Mouse (Mus musculus) cerebellum, postnatal 36 days (tissue): ENCODE measurements around the gene Polr2g.
A peak's percentile ranks its signal among the peaks of the same experiment; 100 is the strongest.
"Not testable (repeated sequence)": the region's sequence is repeated elsewhere in the genome, so short reads cannot be mapped to it uniquely, and the experiment has no call there.

Experiments used
- DNase-seq, 2 experiments: peaks; one replicate each; pipeline ENCODE4 v3.0.0; 2021 to 2022; ENCODE audit warnings: mixed read lengths in 2 of 2

The Polr2g gene

DNA sequence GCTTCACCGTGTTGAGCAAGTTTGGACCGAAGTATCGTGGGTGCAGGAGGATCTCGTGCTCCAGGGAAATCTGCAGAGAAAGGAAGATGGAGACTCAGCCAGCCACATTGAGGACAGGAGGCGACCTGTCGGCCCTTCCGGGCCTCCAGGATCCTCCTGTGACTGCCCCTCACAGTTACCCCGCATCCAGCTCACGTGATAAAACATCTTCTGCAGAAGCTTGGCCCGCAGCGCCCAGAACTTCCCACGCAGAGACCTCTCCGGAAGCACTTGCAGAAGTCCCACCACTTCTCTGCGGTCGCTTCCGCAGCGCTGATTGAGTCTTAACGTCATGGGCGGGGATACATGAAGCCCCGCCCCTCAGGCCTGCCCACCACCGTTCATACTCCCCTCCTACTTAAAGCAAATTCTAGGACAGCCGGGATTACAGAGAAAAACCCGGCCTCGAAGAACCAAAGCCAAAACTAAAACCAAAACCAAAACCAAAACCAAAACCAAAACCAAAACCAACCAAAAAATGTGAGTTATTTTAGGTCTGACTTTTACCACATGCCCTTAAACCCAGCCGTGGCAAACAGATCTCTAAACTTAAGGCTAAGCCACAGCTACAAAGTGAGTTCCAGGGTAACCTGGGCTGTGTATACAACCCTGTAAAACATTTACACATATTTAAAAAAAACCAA lies at the start of gene Polr2g:
Polr2g (minus strand) TSS at position 314 of the 683 bp plus-strand sequence.
- peak; percentile 84 to 89 for DNase-seq

DNA sequence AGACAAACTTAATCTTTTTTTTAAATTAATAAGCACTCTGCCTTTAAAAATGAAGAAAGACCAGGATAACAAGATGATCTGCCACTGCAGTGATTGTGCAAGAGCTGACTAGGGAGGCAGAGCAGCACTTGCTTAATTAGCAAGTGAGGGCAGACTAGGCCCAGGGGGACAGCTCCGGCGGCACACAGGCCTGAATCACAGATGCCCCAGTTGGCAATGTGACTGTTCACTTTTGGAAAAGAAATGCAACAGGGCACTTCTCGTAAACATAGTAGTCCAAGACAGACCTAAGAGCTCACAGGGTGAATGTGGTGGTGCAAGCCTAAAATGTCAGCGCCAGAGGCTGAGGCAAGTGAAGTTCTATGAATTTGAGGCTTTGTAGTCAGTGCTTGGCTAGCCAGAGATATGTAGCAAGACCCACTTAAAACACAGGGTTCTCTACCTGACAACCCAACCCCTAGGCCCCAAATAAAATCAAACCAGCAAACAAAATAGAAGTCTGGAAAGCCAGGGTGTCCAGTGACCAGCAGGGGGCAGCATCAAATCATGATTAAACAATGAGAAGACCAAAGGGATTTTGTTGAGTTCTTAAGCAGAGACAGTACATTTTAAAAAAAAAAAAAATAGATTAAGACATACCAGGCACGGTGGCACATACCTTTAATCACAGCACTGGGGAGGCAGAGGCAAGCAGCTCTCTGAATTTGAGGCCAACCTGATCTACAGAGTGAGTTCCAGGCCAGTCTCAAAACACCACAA lies 46.2 kb upstream of the Polr2g start:
- DNase-seq: peak; percentile 79 to 82

DNA sequence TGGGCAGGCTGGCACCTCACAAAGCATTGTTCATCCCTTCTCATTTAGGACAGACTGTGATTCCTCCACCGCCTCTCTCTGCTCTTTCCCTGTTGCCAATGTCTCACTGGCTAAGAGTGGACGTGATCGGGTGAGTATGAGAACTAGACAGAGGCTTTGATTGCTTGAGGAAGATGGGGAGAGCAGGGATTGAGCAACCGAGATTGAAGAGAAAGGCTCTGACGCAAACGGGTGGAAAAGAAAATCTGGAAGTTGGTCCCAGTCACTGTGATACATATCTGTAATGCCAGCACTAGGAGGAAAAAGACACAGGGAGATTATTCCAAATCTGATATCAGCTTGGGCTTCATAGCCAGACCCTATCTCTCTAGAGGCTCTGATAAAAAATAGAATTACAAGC lies 44.6 kb upstream of the Polr2g start:
- DNase-seq: no peak

DNA sequence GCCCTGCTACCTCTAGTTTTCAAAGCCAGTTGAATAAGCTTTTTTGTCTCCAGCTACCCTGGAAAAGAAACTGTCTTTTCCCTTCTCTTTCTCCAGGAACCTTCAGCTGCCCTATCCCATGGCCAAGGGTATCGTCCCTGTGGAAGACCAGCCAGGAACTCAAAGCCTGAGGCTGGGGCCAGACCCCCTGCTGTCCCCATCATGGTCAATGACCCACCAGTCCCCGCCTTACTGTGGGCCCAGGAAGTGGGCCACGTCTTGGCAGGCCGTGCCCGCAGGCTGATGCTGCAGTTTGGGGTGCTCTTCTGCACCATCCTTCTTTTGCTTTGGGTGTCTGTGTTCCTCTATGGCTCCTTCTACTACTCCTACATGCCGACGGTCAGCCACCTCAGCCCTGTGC lies 42.6 kb upstream of the Polr2g start:
- DNase-seq: peak in 1 of 2 experiments; percentile 34

DNA sequence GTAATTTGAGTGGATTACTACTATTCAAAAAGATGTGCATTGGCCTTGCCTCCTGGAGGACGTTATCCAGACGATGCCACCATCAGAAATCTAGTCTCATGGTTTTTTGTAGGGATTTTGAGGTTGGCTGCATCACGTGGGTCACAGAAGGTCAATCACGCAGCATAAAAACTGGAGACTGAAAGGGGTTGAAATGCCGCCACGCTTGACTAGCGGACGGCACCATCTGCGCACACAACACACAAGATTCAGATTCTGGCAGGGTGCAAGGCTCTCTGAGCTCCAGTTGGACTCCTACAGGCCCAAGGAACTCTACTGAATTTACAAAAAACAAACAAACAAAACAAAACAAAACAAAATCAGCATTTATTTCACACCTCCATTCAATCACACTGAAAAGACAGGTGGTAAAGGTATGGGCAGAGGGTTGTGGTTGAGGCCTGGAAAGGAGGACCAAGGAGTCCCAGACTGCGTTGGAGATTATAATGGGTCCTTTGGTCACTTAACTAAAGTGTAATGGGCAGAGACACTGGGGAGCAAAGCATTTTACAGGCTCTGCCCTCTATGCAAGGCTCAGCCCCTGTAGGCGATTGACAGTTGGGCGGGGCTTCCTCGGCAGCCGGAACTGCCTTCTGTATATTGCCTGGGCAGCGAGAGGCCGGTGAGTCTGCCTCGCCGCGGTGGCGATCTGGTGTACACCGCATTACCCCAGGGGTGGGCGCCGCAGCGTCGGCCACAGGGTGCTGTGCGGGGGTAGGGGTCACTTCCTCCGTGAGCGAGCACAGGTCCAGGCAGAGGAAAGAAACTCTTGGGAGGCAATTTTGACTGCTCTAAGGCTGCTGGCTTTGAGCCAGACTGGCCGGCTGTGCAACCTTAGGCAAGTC lies 41.8 kb upstream of the Polr2g start:
- peak; percentile 80 to 83 for DNase-seq

DNA sequence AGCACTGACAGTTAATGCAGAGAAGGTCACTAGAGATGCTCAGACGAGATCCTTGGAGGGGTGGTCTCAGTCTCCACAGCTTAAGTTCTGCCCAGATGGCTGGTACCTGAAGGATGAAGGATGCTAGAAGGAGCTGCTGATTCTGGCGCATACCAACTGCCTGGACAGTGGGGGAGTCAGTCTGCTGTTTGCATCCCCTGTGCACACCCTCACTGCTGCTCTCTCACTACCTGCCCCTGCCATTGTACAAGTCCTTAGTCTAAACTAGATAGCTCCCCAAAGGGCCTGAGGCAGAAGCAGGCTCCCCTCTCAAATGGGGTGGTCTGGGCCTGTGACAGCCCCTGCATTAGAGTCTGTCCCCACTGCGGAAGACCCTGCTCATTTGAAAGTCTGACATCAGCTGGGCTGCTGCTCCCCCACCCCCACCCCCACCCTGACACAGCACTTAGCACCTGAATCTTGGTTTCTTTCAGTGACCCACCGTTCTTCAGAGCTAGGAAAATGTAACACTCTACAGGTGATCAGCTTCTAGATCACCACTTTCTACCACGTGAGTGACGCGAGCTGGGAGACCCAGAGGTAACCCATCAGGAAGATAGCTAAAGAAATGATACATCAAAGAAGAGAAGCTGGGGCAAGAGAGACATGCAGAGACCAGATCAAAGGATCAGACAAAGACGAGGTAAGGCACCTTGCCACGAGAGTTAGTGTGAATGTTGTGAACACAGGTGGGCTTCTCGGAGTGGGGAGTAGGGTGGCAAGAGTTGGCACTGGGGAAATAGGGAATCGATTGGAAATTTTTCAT lies 40.9 kb upstream of the Polr2g start, which contains the start of gene Gng3:
Gng3 (minus strand) TSS at position 92 of the 805 bp plus-strand sequence.
- peak; percentile 89 to 91 for DNase-seq

DNA sequence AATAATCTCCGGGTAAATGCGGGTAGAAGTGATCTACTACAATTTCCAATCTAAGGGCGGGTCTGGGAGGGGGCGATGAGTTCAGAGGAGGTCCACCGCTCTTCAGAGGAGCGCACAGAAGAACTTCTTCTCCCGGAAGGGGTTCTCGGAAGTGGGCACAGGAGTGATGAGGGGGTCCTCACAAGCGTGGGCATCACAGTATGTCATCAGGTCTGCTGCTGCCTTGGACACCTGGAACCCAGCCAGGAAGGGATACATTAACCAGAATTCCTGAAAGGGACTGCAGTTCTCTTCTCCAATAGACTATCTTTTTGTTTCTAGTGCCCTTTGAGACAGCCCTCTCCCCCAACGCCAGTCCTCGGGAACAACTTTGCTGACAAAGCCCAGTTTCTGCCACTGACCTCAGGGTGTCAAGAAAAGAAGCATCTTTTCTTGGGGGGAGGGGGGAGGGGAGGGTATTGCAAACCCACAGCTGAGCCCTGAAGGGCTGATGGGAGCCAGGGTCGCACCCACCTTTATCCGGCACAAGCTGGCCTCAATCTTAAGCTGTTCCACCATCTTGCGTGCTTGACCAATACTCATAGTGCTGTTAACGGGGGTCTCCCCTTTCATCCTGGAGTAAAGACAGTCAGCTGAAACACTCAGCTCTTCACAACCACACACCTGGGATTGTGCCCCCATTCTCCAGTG lies 39.8 kb upstream of the Polr2g start:
- peak; percentile 52 to 62 for DNase-seq

DNA sequence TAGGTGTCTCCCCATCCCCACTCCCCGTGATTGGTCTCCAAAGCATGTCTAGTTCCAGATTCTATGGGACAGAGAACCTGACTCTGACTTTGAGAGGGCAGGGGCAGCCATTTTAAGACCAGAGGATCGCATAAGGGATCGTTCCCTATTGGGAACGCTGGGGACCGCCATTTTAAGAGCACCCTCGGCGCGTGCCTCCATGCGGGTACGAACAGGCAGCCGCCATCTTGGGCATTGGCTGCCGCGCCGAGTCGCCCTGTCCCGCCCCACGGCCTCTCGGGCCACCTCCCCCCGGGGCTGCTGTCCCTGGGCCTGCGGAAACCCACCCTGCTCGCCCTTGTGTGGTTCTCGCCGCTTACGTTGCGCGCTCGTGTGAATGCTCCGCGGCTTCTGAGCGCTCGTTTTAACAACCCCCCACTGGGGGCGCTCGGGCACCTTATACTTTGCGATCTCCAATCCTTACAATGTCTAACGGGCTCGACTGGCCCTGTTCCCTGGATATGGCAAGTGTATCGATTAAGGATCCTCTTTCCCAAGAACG lies 38.9 kb upstream of the Polr2g start, which contains the start of gene Bscl2:
Bscl2 (plus strand) TSS at position 217 of the 541 bp plus-strand sequence.
- DNase-seq: peak; percentile 88

DNA sequence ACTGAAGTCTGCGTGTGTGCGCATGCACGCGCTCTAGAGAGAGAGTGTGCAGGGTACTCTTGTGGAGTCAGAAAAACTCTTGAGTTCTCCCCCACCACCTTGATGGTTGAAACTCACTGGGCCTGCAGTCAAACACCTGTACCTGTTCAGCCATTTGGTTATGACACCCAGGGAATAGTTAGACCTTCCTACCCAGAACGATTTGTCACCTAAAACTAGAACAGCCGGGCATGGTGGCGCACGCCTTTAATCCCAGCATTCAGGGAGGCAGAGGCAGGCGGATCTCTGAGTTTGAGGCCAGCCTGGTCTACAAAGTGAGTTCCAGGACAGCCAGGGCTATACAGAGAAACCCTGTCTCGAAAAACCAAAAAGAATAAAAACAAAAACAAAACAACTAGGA lies 38.0 kb upstream of the Polr2g start:
- DNase-seq: not testable (repeated sequence)

DNA sequence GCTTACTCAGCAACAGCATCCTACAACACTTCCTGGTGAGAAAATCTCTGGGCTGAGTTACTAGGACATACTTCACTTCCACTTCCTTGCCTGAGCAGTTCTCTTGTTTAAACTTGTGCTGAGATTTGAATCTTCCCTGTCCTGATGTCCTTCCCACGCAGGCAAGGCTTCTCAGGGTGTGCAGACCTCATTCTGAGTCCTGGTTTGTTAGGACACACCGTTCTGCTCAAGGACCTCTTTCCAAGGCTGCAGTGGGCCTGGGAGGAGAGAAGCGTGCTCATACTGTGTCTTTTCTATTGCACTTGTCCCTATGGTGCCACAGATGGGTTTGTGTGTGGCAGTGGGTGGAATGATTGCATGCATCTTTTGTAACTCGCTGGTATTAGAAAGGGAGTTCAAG lies 34.6 kb upstream of the Polr2g start:
- no peak for DNase-seq

DNA sequence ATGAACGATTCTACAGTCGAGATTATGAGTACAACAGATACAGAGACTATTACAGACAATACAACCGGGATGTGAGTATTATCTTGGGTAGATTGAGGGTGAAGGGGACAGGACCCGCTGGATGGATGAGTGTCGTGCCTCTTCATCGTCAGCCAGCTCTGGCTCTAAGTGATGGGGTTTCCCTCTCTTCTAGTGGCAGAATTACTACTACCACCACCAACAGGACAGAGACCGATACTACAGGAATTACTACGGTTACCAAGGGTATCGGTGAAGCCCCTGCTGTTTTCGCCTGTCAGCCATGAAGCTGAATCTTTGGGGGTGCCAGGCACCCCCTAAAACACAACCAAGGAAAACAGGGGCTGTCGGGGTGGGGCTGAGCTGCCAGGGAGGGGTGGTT lies 32.9 kb upstream of the Polr2g start:
- DNase-seq: no peak

DNA sequence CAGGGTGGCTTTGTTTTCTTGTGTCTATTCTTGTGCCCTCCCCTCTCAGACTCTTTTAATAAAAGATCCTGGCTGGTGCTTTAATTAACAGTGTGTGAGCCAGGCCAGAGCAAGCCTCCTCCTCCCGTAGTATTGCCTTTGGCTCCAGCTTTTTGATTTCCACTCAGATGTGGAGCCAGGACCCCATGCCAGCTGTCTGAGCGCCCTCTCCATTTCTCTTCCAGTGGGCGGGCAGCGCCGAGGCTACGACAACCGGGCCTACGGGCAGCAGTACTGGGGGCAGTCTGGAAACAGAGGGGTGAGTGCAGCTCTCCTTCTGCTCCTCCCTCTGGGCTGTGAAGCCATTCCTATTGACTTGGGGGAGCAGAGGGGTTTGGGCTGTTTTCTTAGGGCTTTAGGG lies 32.3 kb upstream of the Polr2g start:
- DNase-seq: no peak

DNA sequence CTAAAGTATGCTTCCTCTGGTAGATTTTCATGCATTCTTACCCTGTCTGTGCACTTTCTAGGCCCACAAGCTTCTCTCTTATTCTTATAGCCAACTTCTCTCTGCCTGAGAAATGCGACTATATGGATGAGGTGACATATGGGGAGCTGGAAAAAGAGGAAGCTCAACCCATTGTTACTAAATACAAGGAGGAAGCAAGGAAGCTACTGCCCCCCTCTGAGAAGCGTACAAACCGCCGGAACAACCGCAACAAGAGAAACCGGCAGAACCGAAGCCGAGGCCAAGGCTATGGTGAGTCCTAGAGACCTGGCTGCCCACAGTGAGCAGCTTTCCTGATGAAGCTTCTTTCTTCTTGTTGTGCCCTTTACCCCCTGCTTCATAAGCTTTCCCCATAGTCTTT lies 31.3 kb upstream of the Polr2g start, which contains the start of gene AC129217.1:
AC129217.1 (plus strand) TSS at position 114 of the 400 bp plus-strand sequence.
- DNase-seq: no peak

DNA sequence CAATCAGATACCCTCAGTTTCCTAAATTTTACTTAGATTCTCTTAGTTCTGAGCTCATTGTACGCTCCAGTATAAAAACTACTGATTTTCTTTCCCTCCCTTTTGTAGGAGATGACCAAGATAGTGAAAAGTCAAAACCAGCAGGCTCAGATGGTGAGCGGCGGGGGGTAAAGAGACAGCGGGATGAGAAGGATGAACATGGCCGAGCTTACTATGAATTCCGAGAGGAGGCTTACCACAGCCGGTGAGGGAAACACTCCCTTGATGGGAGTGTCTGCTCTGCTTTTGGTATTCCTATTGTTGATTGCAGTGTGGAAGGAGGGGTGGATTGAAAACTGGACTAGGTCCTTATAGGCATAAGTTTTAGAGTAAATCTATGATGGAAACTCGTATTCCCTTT lies 24.3 kb upstream of the Polr2g start:
- peak; percentile 76 to 78 for DNase-seq

DNA sequence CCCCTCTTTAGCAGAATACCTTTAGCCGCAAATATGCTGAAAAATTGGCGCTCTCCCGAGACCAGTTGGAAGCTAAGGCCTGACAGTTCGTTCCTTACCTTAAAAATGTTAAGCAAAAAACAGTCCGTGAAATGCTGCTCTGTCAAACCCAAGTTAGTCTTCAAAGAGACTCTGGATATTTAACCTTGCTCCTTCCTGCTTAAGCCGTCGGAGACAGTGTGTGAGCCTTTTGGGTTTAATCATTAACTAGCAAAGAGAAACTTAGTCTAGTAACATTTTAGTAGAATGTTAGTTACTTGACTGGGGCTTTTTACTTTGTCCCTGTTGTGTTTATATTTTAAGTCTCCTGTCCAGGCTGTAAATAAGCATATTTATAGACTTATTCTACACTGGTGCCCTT lies 22.8 kb upstream of the Polr2g start:
- DNase-seq: no peak

DNA sequence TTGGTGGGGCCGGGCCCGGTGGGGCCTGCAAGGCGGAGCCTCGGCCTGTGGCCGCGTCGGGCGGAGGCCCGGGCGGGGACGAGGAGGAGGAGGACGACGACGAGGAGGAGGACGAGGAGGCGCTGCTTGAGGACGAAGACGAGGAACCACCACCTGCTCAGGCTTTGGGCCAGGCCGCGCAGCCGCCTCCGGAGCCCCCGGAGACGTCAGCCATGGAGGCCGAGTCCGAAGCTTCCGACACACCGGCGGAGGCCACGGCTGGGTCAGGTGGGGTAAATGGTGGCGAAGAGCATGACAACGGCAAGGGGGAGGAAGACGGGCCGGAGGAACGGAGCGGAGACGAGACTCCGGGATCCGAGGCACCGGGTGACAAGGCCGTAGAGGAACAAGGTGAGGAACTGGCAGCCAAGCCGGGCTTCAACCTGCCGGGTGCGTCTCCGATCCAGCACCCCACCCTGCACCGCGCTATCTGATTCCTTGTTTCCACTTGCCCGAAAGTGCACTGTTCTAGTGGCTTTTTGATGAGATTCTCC lies 22.1 kb upstream of the Polr2g start:
- DNase-seq: no peak

DNA sequence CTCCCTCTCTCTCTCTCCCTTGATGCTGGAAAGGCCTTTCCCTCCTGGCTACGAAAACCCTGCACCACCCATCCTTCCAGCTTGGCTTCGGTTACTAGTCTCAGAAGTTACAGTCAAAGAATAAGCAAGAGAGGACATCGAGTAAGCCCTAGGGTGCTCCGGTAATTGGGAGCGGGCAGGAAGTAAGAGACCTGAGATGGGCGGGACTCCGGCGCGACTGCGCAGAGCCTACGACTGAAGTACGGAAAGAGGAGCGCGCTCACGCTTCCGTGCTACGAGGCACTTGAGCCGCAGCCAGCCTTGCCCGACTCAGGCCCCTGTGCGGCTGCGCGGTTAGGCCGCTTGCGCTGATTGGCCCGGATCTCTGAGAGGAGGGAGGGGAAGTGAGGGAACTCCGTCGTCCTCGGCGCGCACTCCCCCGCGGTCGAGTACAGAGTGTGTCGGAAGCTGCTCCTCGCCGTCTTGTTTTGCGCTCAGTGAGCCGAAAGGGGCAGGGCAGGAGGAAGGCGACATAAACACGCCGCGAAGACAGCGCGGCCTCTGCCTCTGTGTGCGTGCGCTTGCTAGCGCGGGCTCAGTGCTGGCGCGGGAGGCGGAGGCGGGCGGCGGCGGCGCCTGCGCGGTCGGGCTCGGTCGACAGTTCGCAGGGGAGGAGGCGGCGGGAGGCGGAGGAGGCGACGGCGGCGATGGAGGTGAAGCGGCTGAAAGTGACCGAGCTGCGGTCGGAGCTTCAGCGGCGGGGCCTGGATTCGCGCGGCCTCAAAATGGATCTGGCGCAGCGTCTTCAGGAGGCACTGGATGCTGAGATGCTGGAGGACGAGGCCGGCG lies 21.4 kb upstream of the Polr2g start, which contains the start of gene Hnrnpul2:
Hnrnpul2 (plus strand) TSS at position 415 of the 828 bp plus-strand sequence.
- peak; percentile 98 to 99 for DNase-seq

DNA sequence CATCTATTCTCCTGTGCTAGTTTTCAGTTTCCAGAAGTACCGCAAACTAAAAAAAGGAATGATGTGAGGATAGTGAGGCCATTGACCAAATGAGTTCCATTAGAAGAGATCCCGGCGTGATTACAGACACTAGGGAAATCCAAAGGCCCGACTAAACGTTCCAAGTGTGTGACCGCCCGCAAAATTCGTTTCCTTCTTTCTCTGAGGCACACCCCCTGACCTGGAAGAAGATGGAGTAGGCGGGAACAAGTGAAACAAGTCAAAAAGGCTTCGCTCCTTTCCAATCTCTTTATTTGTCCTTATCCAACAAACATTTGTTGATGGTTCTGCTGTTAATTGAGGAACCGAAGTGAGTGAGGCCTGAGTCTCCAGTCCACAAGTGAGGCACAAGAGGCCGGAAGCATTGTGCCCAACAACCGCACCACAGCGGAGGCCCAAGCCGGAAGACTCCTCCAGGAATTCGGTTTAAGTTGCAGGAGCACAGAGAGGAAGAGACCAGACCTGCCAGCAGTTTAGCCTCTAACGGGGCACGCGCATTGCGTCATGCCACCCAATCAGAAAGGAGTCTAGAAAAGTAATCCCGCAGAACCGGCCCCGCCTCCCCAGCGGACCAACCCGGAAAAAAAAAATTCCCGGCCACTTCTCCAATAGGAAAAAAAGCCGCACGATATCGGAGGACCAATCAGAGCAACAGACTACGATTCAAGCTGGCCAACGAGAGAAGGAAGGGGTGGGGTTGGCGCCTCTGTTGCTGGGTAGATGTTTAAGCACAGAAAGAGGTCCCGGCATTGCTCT lies 20.6 kb upstream of the Polr2g start, which contains the start of gene Ttc9c:
Ttc9c (minus strand) TSS at position 533 of the 795 bp plus-strand sequence.
- peak; percentile 95 to 96 for DNase-seq

DNA sequence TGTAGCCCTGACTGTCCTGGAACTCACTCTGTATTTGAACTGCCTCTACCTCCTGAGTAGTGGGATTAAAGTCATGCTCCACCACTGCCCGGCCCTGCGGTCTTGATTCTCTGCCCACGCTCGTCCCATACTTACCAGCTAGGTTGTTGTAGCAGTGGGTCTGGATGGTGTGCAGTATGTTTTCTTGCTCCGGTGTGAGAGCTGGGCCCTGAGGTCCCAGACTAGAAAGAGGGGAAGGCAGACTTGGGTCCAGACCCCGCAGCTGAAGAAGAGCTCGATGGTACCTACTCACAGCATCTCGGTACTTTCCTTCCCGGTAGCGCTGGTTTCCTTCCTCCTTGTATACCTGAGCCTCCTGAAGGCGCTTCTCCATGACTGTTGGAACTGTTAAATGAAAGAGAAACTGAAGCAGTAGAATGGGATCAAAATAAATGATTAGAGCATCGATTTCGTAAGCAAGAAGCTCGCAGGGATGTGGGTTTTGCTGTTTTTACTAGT lies 20.0 kb upstream of the Polr2g start:
- no peak for DNase-seq
